Mouse (Mus musculus): ENCODE measurements at regions not wholly inside any gene's neighbourhood (a gene's known extent, or its start where the extent isn't known, plus 50 kb on each side); places are given as distances from the start of the nearest gene placed in this dataset.

DNA sequence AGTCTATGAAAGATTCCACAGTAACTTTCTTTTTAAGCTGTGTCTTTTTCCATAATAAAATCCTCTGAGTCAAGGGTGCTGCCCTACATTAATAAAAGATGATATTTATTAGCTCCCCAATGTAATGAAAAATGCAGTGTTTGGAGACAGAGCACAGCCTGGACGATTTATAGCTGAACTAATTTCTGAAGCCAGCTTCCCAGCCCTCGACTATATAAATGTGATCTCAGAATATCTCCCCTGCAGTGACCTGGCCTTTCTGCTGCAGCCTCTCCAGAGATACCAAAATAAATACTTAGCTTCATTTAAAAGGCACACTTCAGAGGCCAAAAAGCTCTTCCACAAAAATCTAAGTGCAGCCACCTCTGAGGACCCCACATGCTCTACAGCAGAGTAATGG is 534.7 kb downstream of the Zfp619 start:
- Histone ChIP-seq H3K4me3 (ENCODE audit: low read length) (no peak overlapping the region), H3K4me1 (ENCODE audit: control insufficient read depth, insufficient read depth, low read depth, low read length) (no peaks in the 10 kb centered on the region), H3K27ac (ENCODE audit: low read depth, low read length) (no peak overlapping the region), H3K36me3 (ENCODE audit: control insufficient read depth, insufficient read depth, low read length) (no peaks in the 10 kb centered on the region), H3K4me2 (ENCODE audit: low read length) (no peak overlapping the region), H3K9ac (ENCODE audit: low read depth, low read length) (no peak overlapping the region), H3K27me3 (replicated peaks; ENCODE audit: control insufficient read depth, insufficient read depth, low read length) (no peaks in the 10 kb centered on the region), H3K9me3 (ENCODE audit: control insufficient read depth, low read length) (no peaks in the 10 kb centered on the region)
- 44% methylated on average over 2 of the region's 2 CpGs for WGBS
- ATAC-seq: no peak

DNA sequence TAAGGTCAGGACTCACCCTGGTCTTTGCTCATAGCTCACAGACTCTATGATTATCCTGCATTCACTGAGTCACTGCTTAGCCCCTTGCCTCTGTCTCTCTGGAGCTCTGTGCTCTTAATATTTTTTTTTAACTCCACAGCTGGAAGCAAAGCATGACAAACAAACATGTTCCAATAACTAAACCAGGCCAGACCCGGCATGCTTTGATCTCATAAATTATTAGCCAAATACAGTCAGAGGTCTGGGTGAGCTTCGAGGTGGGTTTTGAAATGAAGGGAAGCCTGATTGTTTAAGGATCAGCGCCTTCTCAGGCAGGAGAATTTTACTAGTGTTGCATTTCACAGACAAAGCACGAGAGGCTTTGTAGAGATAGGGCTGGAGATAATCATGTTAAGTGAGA is 541.3 kb downstream of the Zfp619 start:
- WGBS: 60% methylated on average over 4 of the region's 4 CpGs
- no peak for ATAC-seq

DNA sequence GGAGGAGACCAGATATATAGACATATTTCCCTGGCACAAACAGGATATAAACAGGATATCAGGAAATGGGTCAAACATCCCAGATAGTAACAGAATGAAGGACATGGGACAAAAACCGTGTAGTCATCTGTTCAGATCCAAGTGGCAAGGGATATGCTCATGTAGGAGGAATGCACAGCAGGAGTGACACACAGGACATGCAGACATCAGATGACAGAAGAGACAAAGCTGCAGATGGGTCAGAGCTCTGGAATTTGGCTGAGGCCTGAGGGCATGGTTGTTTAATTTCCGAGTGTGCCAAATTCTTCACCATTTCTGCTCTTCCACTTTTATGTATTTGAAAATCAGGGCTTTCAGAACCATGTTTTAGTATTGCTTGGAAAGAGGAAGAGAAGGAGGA is 547.1 kb downstream of the Zfp619 start:
- H3K36me3 ChIP-seq (ENCODE audit: control insufficient read depth, insufficient read depth, low read length): no peaks in the 10 kb centered on the region
- no peak overlapping the region for H3K27ac ChIP-seq (ENCODE audit: low read depth, low read length)
- H3K27me3 ChIP-seq (replicated peaks; ENCODE audit: control insufficient read depth, insufficient read depth, low read length): no peaks in the 10 kb centered on the region
- H3K9ac ChIP-seq (ENCODE audit: low read depth, low read length): no peak overlapping the region
- no peak for ATAC-seq
- no peak overlapping the region for H3K4me3 ChIP-seq (ENCODE audit: low read length)
- WGBS: 48% methylated on average over 2 of the region's 2 CpGs
- H3K9me3 ChIP-seq (ENCODE audit: control insufficient read depth, low read length): no peaks in the 10 kb centered on the region
- H3K4me1 ChIP-seq (ENCODE audit: control insufficient read depth, insufficient read depth, low read depth, low read length): no peaks in the 10 kb centered on the region
- no peak overlapping the region for H3K4me2 ChIP-seq (ENCODE audit: low read length)

More for the DNA sequence above, 541.3 kb downstream of the Zfp619 start:
- Histone ChIP-seq H3K9ac (ENCODE audit: low read depth, low read length) (no peak overlapping the region), H3K4me2 (ENCODE audit: low read length) (no peak overlapping the region), H3K36me3 (ENCODE audit: control insufficient read depth, insufficient read depth, low read length) (no peaks in the 10 kb centered on the region), H3K27me3 (replicated peaks; ENCODE audit: control insufficient read depth, insufficient read depth, low read length) (no peaks in the 10 kb centered on the region), H3K27ac (ENCODE audit: low read depth, low read length) (no peak overlapping the region), H3K4me3 (ENCODE audit: low read length) (no peak overlapping the region), H3K9me3 (ENCODE audit: control insufficient read depth, low read length) (no peaks in the 10 kb centered on the region), H3K4me1 (ENCODE audit: control insufficient read depth, insufficient read depth, low read depth, low read length) (no peaks in the 10 kb centered on the region)

DNA sequence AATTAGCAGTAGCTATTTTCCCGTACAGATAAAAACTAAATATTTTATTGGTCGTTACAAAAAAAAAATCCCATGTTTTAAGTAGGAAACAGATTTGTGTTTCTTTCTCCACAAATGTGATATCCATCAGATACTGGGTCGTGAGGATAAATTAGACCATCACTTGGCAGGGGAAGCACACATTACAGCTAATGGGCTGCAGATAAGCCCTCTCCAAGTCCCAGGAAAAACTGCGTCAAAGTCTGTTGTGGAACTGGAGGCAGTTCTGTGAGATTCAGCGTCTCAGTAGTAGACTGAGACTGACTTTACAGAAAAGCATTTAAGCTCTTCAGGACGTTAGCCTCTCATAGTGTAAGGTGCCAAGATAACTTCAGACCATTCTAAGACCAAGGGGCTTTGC is 548.0 kb downstream of the Zfp619 start:
- no peak overlapping the region for H3K4me2 ChIP-seq (ENCODE audit: low read length)
- no peaks in the 10 kb centered on the region for H3K9me3 ChIP-seq (ENCODE audit: control insufficient read depth, low read length)
- H3K27me3 ChIP-seq (replicated peaks; ENCODE audit: control insufficient read depth, insufficient read depth, low read length): no peaks in the 10 kb centered on the region
- H3K36me3 ChIP-seq (ENCODE audit: control insufficient read depth, insufficient read depth, low read length): no peaks in the 10 kb centered on the region
- no peak overlapping the region for H3K27ac ChIP-seq (ENCODE audit: low read depth, low read length)
- no peak overlapping the region for H3K4me3 ChIP-seq (ENCODE audit: low read length)
- 76% methylated on average over 6 of the region's 6 CpGs for WGBS
- no peak for ATAC-seq
- no peak overlapping the region for H3K9ac ChIP-seq (ENCODE audit: low read depth, low read length)
- no peaks in the 10 kb centered on the region for H3K4me1 ChIP-seq (ENCODE audit: control insufficient read depth, insufficient read depth, low read depth, low read length)

DNA sequence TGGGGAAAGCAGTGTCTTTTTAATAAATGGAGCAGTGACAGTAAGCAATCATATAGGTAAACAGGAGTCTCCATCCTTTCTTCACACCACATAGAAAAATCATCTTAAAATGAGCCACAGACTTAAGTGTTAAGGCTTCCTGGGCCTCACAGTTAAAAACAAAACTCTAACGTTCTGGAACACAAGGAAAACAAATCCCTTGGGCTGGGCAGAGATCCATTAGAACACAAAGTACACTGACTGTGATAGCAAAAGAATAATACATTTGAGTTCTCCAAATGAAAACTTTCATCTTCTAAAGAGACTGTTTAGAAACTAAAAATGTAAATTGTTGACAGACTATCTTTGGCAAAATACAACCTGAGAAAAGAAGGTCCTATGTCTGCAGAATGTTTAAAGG is 549.8 kb downstream of the Zfp619 start:
- Histone ChIP-seq H3K27me3 (replicated peaks; ENCODE audit: control insufficient read depth, insufficient read depth, low read length) (no peaks in the 10 kb centered on the region), H3K4me3 (ENCODE audit: low read length) (no peak overlapping the region), H3K4me1 (ENCODE audit: control insufficient read depth, insufficient read depth, low read depth, low read length) (no peaks in the 10 kb centered on the region), H3K4me2 (ENCODE audit: low read length) (no peak overlapping the region), H3K36me3 (ENCODE audit: control insufficient read depth, insufficient read depth, low read length) (no peaks in the 10 kb centered on the region), H3K9ac (ENCODE audit: low read depth, low read length) (no peak overlapping the region), H3K9me3 (ENCODE audit: control insufficient read depth, low read length) (no peaks in the 10 kb centered on the region), H3K27ac (ENCODE audit: low read depth, low read length) (no peak overlapping the region)
- 62% methylated on average over 1 of the region's 1 CpGs for WGBS
- ATAC-seq: no peak

DNA sequence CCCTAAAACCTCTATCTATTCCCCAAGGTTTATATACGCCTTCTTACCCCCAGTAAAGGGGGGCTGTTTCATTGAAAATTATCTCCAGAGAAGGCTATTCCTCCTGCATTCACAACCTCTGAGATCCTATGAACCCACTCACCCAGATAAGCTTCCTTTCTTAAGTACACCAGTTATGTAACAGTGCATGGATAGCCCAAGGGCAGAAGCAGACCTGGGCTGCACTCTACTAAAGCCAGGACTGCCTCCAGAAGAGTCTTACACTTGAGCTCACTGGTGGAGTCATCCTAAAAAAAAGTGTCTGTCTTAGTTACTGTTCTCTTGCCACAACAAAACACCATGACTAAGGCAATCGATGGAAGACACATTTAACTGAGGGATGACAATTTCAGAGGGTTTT is 553.7 kb downstream of the Zfp619 start:
- no peaks in the 10 kb centered on the region for H3K9me3 ChIP-seq (ENCODE audit: control insufficient read depth, low read length)
- no peak overlapping the region for H3K27ac ChIP-seq (ENCODE audit: low read depth, low read length)
- no peak overlapping the region for H3K4me3 ChIP-seq (ENCODE audit: low read length)
- no peaks in the 10 kb centered on the region for H3K36me3 ChIP-seq (ENCODE audit: control insufficient read depth, insufficient read depth, low read length)
- no peak overlapping the region for H3K9ac ChIP-seq (ENCODE audit: low read depth, low read length)
- 88% methylated on average over 2 of the region's 2 CpGs for WGBS
- H3K4me1 ChIP-seq (ENCODE audit: control insufficient read depth, insufficient read depth, low read depth, low read length): no peaks in the 10 kb centered on the region
- H3K4me2 ChIP-seq (ENCODE audit: low read length): no peak overlapping the region
- no peak for ATAC-seq
- no peaks in the 10 kb centered on the region for H3K27me3 ChIP-seq (replicated peaks; ENCODE audit: control insufficient read depth, insufficient read depth, low read length)

DNA sequence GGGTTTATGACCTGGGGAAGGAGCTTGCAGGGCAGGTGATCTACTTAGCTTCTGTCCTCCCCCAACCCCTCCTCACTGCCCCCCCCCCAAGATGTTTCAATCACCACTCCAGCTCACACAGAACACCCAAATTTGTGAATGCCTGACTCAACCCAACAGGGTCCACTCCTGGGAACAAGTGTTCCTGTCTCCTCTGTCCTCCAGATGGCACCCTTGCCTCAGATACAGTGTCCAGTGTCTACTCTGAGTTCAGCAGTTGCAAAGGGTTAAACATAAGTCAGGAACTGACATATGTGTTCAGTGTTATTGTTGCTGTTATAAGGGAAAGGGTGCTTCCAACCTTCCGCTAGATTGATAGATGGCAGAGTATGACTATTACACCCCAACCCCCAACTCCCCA is 554.9 kb downstream of the Zfp619 start:
- peak; percentile 83 for ATAC-seq
- H3K27me3 ChIP-seq (replicated peaks; ENCODE audit: control insufficient read depth, insufficient read depth, low read length): no peaks in the 10 kb centered on the region
- H3K9me3 ChIP-seq (ENCODE audit: control insufficient read depth, low read length): no peaks in the 10 kb centered on the region
- no peaks in the 10 kb centered on the region for H3K36me3 ChIP-seq (ENCODE audit: control insufficient read depth, insufficient read depth, low read length)
- H3K4me2 ChIP-seq (ENCODE audit: low read length): no peak overlapping the region
- H3K9ac ChIP-seq (ENCODE audit: low read depth, low read length): no peak overlapping the region
- 61% methylated on average over 1 of the region's 1 CpGs for WGBS
- H3K4me3 ChIP-seq (ENCODE audit: low read length): no peak overlapping the region
- H3K4me1 ChIP-seq (ENCODE audit: control insufficient read depth, insufficient read depth, low read depth, low read length): no peaks in the 10 kb centered on the region
- no peak overlapping the region for H3K27ac ChIP-seq (ENCODE audit: low read depth, low read length)

DNA sequence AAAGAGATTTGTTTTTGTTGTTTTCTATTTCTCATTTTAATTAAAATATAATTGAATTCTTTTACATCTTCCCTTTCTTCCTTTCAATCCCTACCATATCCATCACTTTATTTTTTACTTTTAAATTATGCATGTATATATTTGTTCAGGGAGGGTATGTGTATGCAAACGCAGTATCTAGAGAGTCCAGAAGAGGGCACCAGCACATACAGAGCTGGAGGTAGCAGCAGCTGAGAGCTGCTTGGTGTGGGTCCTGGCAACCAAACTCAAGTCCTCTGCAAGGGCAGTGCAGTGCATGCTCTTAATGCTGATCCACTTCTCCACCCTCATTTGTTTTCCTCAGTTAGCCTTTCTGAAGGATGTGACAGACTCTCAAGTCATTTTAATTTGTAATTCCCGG is 568.7 kb downstream of the Zfp619 start:
- Histone ChIP-seq H3K4me2 (ENCODE audit: low read length) (no peak overlapping the region), H3K27me3 (replicated peaks; ENCODE audit: control insufficient read depth, insufficient read depth, low read length) (no peaks in the 10 kb centered on the region), H3K27ac (ENCODE audit: low read depth, low read length) (no peak overlapping the region), H3K9me3 (ENCODE audit: control insufficient read depth, low read length) (no peaks in the 10 kb centered on the region), H3K4me3 (ENCODE audit: low read length) (no peak overlapping the region), H3K36me3 (ENCODE audit: control insufficient read depth, insufficient read depth, low read length) (no peaks in the 10 kb centered on the region), H3K4me1 (ENCODE audit: control insufficient read depth, insufficient read depth, low read depth, low read length) (no peaks in the 10 kb centered on the region), H3K9ac (ENCODE audit: low read depth, low read length) (no peak overlapping the region)
- no peak for ATAC-seq
- WGBS: 56% methylated on average over 2 of the region's 2 CpGs

DNA sequence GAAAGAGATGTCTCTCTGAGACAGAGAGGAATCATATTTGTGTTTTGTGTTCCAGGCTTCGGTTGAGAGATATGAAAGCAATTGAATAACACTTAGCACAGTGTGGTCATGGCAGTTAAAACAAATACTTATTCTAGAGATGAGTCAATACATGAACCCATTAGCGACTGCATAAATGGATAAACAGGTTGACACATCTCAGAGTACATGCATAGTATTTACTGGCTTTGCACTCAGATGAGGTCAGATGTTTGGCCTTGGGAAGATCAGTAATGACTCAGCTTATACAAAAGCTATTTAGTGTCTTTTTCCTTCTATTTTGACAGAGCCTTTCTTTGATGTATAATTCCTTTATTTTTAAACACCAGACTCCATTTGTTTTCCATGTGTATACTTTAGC is 579.5 kb downstream of the Zfp619 start:
- no peaks in the 10 kb centered on the region for H3K4me1 ChIP-seq (ENCODE audit: control insufficient read depth, insufficient read depth, low read depth, low read length)
- H3K27ac ChIP-seq (ENCODE audit: low read depth, low read length): no peak overlapping the region
- H3K4me2 ChIP-seq (ENCODE audit: low read length): no peak overlapping the region
- no peak overlapping the region for H3K9ac ChIP-seq (ENCODE audit: low read depth, low read length)
- H3K36me3 ChIP-seq (ENCODE audit: control insufficient read depth, insufficient read depth, low read length): no peaks in the 10 kb centered on the region
- ATAC-seq: no peak
- H3K27me3 ChIP-seq (replicated peaks; ENCODE audit: control insufficient read depth, insufficient read depth, low read length): no peaks in the 10 kb centered on the region
- H3K4me3 ChIP-seq (ENCODE audit: low read length): no peak overlapping the region
- H3K9me3 ChIP-seq (ENCODE audit: control insufficient read depth, low read length): no peaks in the 10 kb centered on the region
- 90% methylated on average over 2 of the region's 2 CpGs for WGBS

Measured in hindbrain, embryonic 16.5 days (tissue).